Mouse (Mus musculus) olfactory bulb, adult 2 months (tissue): Measurements from ENCODE around the gene Acd. TPM values are rescaled to one million over a fixed set of nuclear protein-coding genes. Genes with fewer than 3 reads are reported as not detected.

Experiments
- H3K27ac ChIP-seq: fragments of 200-500 bp; 2 replicates; pipeline ENCODE4 v1.5.1; 2012; ENCODE audit warnings: low read depth, low read length; ENCODE audit not compliant: insufficient read depth
- H3K4me1 ChIP-seq: fragments of 200-500 bp; 2 replicates; pipeline ENCODE4 v1.6.1; 2012; ENCODE audit warnings: low read length; ENCODE audit not compliant: control insufficient read depth, insufficient read depth
- H3K4me3 ChIP-seq: fragments of 200-500 bp; 2 replicates; pipeline ENCODE4 v1.5.1; 2012; ENCODE audit warnings: mild to moderate bottlenecking, low read depth, low read length, moderate library complexity; ENCODE audit not compliant: insufficient read depth
- CTCF ChIP-seq: fragments of 200-500 bp; IDR thresholded peaks from 2 replicates; pipeline ENCODE4 v1.5.1; 2012; ENCODE audit warnings: low read depth, mild to moderate bottlenecking, low read length, moderate library complexity; ENCODE audit not compliant: insufficient read depth
- POLR2A ChIP-seq: fragments of 200-500 bp; IDR thresholded peaks from 2 replicates; pipeline ENCODE4 v1.6.1; 2012; ENCODE audit warnings: mild to moderate bottlenecking, low read depth, low read length, moderate library complexity; ENCODE audit not compliant: insufficient read depth
- WGBS: fragments of 180-500 bp; shearing (Covaris S2); methylation state at CpG from one replicate; pipeline ENCODE4 v1.1.7; 2018; 5-methylcytosine and 5-hydroxymethylcytosine counted together
- polyA plus RNA-seq: library from polyadenylated mRNA; stranded (reverse); fragments of >200 nt; gene quantifications from 2 replicates; pipeline ENCODE4 v1.2.4, GENCODE M21; 2012; ENCODE audit warnings: low replicate concordance; ENCODE audit not compliant: missing spikeins, insufficient read depth, insufficient read length

Acd gene
- polyA plus RNA-seq, 1 experiment = not detected

DNA sequence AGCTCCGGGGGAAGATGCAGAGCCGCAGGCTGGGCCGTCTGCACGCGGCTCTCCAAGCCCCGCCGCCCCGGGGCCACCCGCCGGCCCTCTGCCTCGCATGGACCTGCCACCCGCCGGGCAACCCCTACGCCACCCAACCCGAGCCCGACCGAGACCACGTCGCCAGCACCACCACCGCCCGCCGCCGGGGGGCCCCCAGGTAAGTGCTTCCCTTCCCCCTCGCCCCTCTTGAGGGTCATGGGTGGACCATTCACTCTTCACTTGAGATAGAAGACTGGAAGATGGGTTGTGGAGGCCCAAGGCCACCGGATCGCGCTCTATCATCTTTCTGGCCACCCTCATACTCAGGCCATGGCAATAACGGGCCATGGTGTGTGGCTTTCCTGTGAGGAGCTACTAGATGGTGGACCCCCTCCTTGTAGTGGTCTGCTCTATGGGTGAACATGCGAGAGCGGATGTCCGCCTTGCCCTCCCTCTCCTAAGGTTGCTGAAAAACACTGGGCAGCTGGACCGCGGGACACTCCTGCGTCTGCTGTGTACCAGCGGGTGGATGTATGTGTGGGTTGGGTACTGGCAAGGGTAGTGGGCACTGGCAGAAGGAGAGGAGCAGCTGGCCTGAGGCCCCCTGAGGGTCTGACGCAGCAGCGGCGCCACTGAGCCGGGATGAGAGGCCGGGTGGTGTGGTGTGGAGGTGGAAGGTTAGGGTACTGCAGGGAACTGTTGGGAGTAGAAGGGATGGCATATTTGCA lies 6.7 kb downstream of the Acd start:
- H3K4me1 ChIP-seq = peaks cover 15% of the 10 kb centered on the region
- H3K27ac ChIP-seq = peak overlapping the region; percentile 22; the same call in 1 of the 2 replicates
- 5% methylated on average over 40 of the region's 40 CpGs for WGBS
- H3K4me3 ChIP-seq = peak overlapping the region; percentile 65
- TF ChIP-seq CTCF (peak; percentile 23; the same call in 1 of the 2 replicates), POLR2A (no peak)

- 4% methylated on average over 30 of the region's 30 CpGs for WGBS
- H3K27ac ChIP-seq = 0 out of 2 replicates have a peak overlapping the region, but pooled peaks have one; percentile 22
- TF ChIP-seq CTCF (no peak), POLR2A (peak; percentile 48; the same call in 1 of the 2 replicates)
- H3K4me1 ChIP-seq = peaks cover 15% of the 10 kb centered on the region
- H3K4me3 ChIP-seq = peak overlapping the region; percentile 65
Measured at GRCm38 (mm10) chr8:105693648-105694047, 7.3 kb downstream of the Acd start.

DNA sequence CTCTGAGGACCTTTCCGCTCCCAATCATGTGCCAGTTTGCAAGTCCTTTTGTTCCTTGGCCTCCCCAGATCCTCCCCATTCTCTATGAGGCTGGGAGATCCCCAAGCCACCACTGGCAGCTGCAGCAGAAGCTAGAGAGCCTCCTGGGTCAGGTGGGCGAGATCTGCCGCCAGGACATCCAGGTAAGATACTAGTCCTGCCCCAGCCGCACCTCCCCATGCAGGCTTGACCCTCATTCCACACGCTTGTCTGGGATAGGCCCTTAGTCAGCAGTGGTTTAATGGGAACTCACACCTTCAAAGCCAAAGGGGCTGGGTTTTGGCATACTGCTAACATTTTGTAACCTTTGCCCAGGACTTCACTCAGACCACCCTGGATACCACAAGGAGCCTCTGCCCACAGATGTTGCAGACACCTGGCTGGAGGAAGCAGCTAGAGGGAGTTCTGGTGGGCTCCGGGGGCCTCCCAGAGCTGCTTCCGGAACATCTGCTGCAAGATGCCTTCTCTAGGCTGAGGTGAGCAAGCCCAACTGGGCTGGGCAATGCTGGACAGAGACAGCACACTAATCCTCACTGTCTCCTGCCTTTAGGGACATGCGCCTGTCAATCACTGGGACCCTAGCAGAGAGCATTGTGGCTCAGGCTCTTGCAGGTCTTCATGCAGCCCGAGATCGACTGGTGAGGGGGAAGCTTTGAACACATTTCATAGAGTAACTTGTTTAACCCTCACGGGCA lies 8.3 kb downstream of the Acd start:
- TF ChIP-seq CTCF = no peak
- no peak for TF ChIP-seq POLR2A
- no peak overlapping the region for H3K4me3 ChIP-seq
- peaks cover 15% of the 10 kb centered on the region for H3K4me1 ChIP-seq
- WGBS = 95% methylated on average over 11 of the region's 11 CpGs
- no peak overlapping the region for H3K27ac ChIP-seq

- Histone ChIP-seq H3K4me1 (peaks cover 16% of the 10 kb centered on the region), H3K4me3 (no peak overlapping the region), H3K27ac (no peak overlapping the region)
- WGBS = 90% methylated on average over 14 of the region's 14 CpGs
- TF ChIP-seq CTCF (no peak), POLR2A (no peak)
Measured at GRCm38 (mm10) chr8:105690978-105691377, 9.9 kb downstream of the Acd start.

GRCm38 (mm10) chr8:105689983-105690360 lies 10.9 kb downstream of the Acd start:
- TF ChIP-seq POLR2A = no peak
- TF ChIP-seq CTCF = no peak
- 94% methylated on average over 9 of the region's 9 CpGs for WGBS
- Histone ChIP-seq H3K4me1 (peaks cover 11% of the 10 kb centered on the region), H3K27ac (no peak overlapping the region), H3K4me3 (no peak overlapping the region)

DNA sequence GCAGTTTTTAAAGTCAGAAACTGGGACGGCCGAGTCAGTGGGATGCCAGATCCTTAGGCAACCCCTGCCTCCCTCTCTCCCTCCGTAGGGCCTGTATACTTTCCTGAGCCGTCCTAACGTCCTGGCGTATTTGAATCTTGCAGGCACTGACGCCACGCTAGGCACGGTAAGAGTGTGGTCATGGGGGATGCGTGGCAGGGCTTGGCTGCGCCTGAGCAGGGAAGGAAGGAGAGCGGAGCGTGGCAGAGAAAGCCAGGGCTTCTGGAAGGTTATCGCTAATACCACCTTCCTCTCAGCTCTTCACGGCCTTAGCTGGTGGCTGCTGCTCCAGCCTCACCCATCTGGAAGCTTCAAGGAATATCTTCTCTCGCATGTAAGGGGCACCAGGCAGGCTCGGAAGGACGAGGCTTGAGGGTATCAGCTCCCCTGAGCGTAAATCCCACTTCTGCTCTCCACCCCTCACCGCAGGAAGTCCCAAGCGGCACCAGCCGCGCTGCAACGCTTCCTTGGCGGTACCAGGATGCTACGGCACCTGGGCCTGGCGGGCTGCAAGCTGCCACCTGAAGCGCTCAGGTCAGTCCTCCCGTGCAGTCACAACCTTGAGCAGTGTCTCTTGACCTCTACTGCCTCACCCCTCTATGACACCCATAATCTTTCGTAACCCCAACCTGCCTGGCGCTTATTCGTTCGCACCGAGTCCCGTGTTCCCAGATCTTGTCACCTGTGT lies 11.5 kb downstream of the Acd start:
- TF ChIP-seq POLR2A = no peak
- WGBS = 76% methylated on average over 35 of the region's 35 CpGs
- Histone ChIP-seq H3K4me3 (no peak overlapping the region), H3K27ac (no peak overlapping the region), H3K4me1 (peaks cover 7% of the 10 kb centered on the region)

GRCm38 (mm10) chr8:105688242-105688752 lies 12.6 kb downstream of the Acd start:
- TF ChIP-seq CTCF (no peak), POLR2A (no peak)
- Histone ChIP-seq H3K27ac (no peak overlapping the region), H3K4me1 (peaks cover 3% of the 10 kb centered on the region), H3K4me3 (no peak overlapping the region)
- WGBS = 83% methylated on average over 14 of the region's 14 CpGs

DNA sequence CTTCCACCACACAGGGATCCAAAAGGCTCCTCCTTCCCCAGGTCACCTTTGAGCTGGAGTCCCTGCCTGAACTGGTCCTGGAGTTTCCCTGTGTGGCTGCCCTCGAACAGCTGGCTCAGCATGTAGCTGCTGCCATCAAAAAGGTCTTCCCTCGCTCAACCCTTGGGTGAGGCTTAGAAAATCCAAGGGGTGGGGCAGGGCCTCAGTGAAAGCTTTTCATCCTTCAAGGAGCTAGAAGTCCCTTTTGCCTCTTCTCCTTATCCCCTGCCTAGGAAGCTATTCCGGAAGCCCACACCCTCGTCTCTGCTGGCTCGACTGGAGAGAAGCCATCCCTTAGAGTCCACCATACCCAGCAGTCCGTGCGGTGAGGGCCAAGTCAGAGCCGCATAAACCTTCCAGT lies 13.4 kb downstream of the Acd start:
- Histone ChIP-seq H3K27ac (no peak overlapping the region), H3K4me3 (no peak overlapping the region), H3K4me1 (peaks cover 3% of the 10 kb centered on the region)
- TF ChIP-seq POLR2A (no peak), CTCF (no peak)
- WGBS = 68% methylated on average over 8 of the region's 8 CpGs

DNA sequence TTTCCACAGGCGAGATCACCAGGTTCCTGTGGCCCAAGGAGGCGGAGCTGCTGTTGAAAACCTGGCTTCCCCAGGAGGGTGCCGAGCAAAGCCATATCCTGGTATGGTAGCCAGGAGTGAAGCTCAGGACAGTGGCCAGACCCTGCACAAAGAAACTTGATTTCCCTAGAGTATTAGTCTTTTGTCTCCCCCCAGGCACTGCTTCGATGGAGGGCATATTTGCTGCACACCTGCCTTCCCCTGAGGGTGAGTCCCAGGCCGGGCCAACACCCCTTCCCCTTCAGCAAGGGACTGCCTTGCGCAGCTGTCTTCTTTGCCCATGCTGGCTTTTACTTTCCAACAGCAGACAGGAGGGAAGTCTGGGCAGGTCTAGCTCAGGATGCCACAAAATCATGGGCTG lies 14.4 kb downstream of the Acd start:
- Histone ChIP-seq H3K27ac (no peak overlapping the region), H3K4me3 (no peak overlapping the region), H3K4me1 (peaks cover 3% of the 10 kb centered on the region)
- TF ChIP-seq POLR2A (no peak), CTCF (no peak)
- WGBS = 69% methylated on average over 6 of the region's 6 CpGs
